In genomic region chr15:99294287-99294686, GRCm38 (mm10) we compare ENCODE assay signal across 8 mouse cellular contexts. TPM values are rescaled to one million over a fixed set of nuclear protein-coding genes. Genes with fewer than 3 reads are reported as not detected.
DNase-seq lines count a peak whose midpoint lies in the region; ATAC-seq and TF ChIP-seq lines count a peak whose summit lies in the region.

No protein-coding gene starts in this region.

- H3K27ac ChIP-seq in heart, embryonic 12.5 days (ENCODE audit: poor library complexity, severe bottlenecking) = peak overlapping the region; percentile 89; the same call in 1 of the 2 replicates
- no peak overlapping the region for H3K27ac ChIP-seq in CH12.LX (ENCODE audit: insufficient read depth, low read depth)
- H3K27ac ChIP-seq in forebrain, embryonic 16.5 days (ENCODE audit: low read length) = peak overlapping the region; percentile 93

- 18% methylated on average over 16 of the region's 16 CpGs for WGBS in heart, embryonic 12.5 days
- 26% methylated on average over 16 of the region's 16 CpGs for WGBS in forebrain, embryonic 16.5 days

- intact Hi-C loops in heart, postnatal 25 days (cut with DNase I) = no loop called here

- no peak for TF ChIP-seq POLR2A in CH12.LX (IDR thresholded peaks at IDR 0.05; ENCODE audit: low read depth, low read length)

- peaks cover 16% of the 10 kb centered on the region for H3K4me1 ChIP-seq in heart, embryonic 12.5 days (replicated peaks)
- peaks cover 3 to 20% of the 10 kb centered on the region in 2 experiments; a peak in 3 of 4 replicates for H3K4me1 ChIP-seq in CH12.LX (ENCODE audit: control insufficient read depth in 1 of 2, insufficient read depth in 2 of 2)
- peaks cover 20% of the 10 kb centered on the region for H3K4me1 ChIP-seq in forebrain, embryonic 16.5 days (replicated peaks; ENCODE audit: control insufficient read depth, insufficient read depth, low read length)
- H3K4me1 ChIP-seq in megakaryocyte, embryonic 14.5 days = peaks cover 19% of the 10 kb centered on the region

- DNase-seq in heart, postnatal 25 days (ENCODE audit: low spot score) = no peak
- peak; percentile 35 for DNase-seq in CH12.LX (ENCODE audit: extremely low read depth)
- no peak for DNase-seq in frontal cortex, postnatal 14 days (ENCODE audit: low spot score in 2 of 2)
- DNase-seq in layer of hippocampus, postnatal 36 days = no peak

- dilution Hi-C loops in CH12.LX (cut with MboI; ENCODE audit: extremely low pct_ligation_motif_present, extremely low pct_unique_long_range_greater_than_20kb, low sequenced_read_pairs) = no loop called here

- peak overlapping the region; percentile 78 for H3K9ac ChIP-seq in heart, embryonic 12.5 days
- peak overlapping the region; percentile 64 for H3K9ac ChIP-seq in CH12.LX (ENCODE audit: insufficient read depth, low read depth)
- peak overlapping the region; percentile 78 for H3K9ac ChIP-seq in forebrain, embryonic 16.5 days (replicated peaks; ENCODE audit: low read depth, low read length)

- ATAC-seq in heart, embryonic 12.5 days (ENCODE audit: insufficient number of reproducible peaks, low FRiP score) = no peak
- no peak for ATAC-seq in forebrain, embryonic 16.5 days
- no peak for ATAC-seq in frontal cortex, adult (ENCODE audit: low TSS enrichment)

- TF ChIP-seq RAD21 in CH12.LX (IDR thresholded peaks at IDR 0.05; ENCODE audit: low read depth, low read length) = no peak

- H3K27me3 ChIP-seq in heart, embryonic 12.5 days (replicated peaks) = no peaks in the 10 kb centered on the region
- peaks cover 34% of the 10 kb centered on the region for H3K27me3 ChIP-seq in CH12.LX (replicated peaks)
- no peaks in the 10 kb centered on the region for H3K27me3 ChIP-seq in forebrain, embryonic 16.5 days (replicated peaks; ENCODE audit: control insufficient read depth, insufficient read depth, low read length)
- peaks cover 20% of the 10 kb centered on the region for H3K27me3 ChIP-seq in megakaryocyte, embryonic 14.5 days (replicated peaks)

- in situ Hi-C loops in CH12.LX (cut with MboI; ENCODE audit: low pct_ligation_motif_present, low pct_unique_long_range_greater_than_20kb, low sequenced_read_pairs) = no loop called here

- no peaks in the 10 kb centered on the region for H3K79me2 ChIP-seq in CH12.LX (replicated peaks; ENCODE audit: control insufficient read depth, extremely low read depth, insufficient read depth, poor library complexity, severe bottlenecking)

- H3K36me3 ChIP-seq in heart, embryonic 12.5 days = no peaks in the 10 kb centered on the region
- peaks cover 0 to 3% of the 10 kb centered on the region in 2 experiments for H3K36me3 ChIP-seq in CH12.LX (replicated peaks in 1 of 2; ENCODE audit: control insufficient read depth in 1 of 2, insufficient read depth in 1 of 2, low read length in 1 of 2)
- H3K36me3 ChIP-seq in forebrain, embryonic 16.5 days (ENCODE audit: control insufficient read depth, insufficient read depth) = no peaks in the 10 kb centered on the region
- H3K36me3 ChIP-seq in megakaryocyte, embryonic 14.5 days (replicated peaks; ENCODE audit: low read length) = no peaks in the 10 kb centered on the region

- no peaks in the 10 kb centered on the region for H3K9me3 ChIP-seq in heart, embryonic 12.5 days (replicated peaks)
- no peaks in the 10 kb centered on the region for H3K9me3 ChIP-seq in CH12.LX (replicated peaks; ENCODE audit: low read length)
- no peaks in the 10 kb centered on the region for H3K9me3 ChIP-seq in forebrain, embryonic 16.5 days (ENCODE audit: control insufficient read depth, low read length)
- H3K9me3 ChIP-seq in megakaryocyte, embryonic 14.5 days = peaks cover 8% of the 10 kb centered on the region; the same call in 1 of the 2 replicates

- peak overlapping the region; percentile 74 for H3K4me3 ChIP-seq in heart, embryonic 12.5 days
- H3K4me3 ChIP-seq in CH12.LX (replicated peaks in 1 of 3; ENCODE audit: low read depth in 2 of 3, low read length in 2 of 3, poor library complexity in 1 of 3) = peak overlapping the region; percentile 48 to 68 (median 58)
- peak overlapping the region; percentile 74 for H3K4me3 ChIP-seq in forebrain, embryonic 16.5 days (replicated peaks; ENCODE audit: low read length)
- peak overlapping the region; percentile 90 for H3K4me3 ChIP-seq in megakaryocyte, embryonic 14.5 days (replicated peaks)

- TF ChIP-seq EP300 in CH12.LX (IDR thresholded peaks at IDR 0.05; ENCODE audit: low read length) = peak; percentile 29

- peak overlapping the region; percentile 83 for H3K4me2 ChIP-seq in heart, embryonic 12.5 days
- H3K4me2 ChIP-seq in CH12.LX (ENCODE audit: insufficient read depth, low read depth, poor library complexity, severe bottlenecking) = peak overlapping the region; percentile 98
- peak overlapping the region; percentile 48 for H3K4me2 ChIP-seq in forebrain, embryonic 16.5 days (ENCODE audit: low read length)

- no peak for TF ChIP-seq CTCF in CH12.LX (conservative IDR thresholded peaks at IDR 0.05 in 1 of 2, IDR thresholded peaks at IDR 0.05 in 1 of 2; ENCODE audit: low read depth in 2 of 2, low read length in 2 of 2)

TF ChIP-seq in CH12.LX, 34 proteins besides CTCF, POLR2A, EP300 and RAD21:
- TF ChIP-seq UBTF (IDR thresholded peaks at IDR 0.05; ENCODE audit: low read depth, low read length) (no peak), JUN (IDR thresholded peaks at IDR 0.05; ENCODE audit: insufficient read depth, low read depth, low read length) (no peak), IRF4 (IDR thresholded peaks at IDR 0.05; ENCODE audit: low read depth, low read length) (no peak), NRF1 (IDR thresholded peaks at IDR 0.05; ENCODE audit: low read depth, low read length) (no peak), NELFE (IDR thresholded peaks at IDR 0.05; ENCODE audit: low read depth, low read length) (no peak), ZNF384 (IDR thresholded peaks at IDR 0.05; ENCODE audit: low read depth, low read length) (no peak), MAZ (IDR thresholded peaks at IDR 0.05; ENCODE audit: low read depth, low read length) (no peak), USF1 (IDR thresholded peaks at IDR 0.05; ENCODE audit: low read depth, low read length) (no peak), TBP (conservative IDR thresholded peaks at IDR 0.05; ENCODE audit: low read depth, low read length) (no peak), SMC3 (IDR thresholded peaks at IDR 0.05; ENCODE audit: low read depth, low read length) (no peak), POLR2AphosphoS2 (IDR thresholded peaks at IDR 0.05; ENCODE audit: low read depth, low read length) (no peak), ZMIZ1 (IDR thresholded peaks at IDR 0.05; ENCODE audit: low read depth, low read length) (no peak), PAX5 (IDR thresholded peaks at IDR 0.05; ENCODE audit: low read length) (no peak), SIN3A (IDR thresholded peaks at IDR 0.05; ENCODE audit: low read length) (peak; percentile 46), MEF2A (IDR thresholded peaks at IDR 0.05; ENCODE audit: borderline replicate concordance, low read depth, low read length) (no peak), KAT2A (IDR thresholded peaks at IDR 0.05; ENCODE audit: insufficient replicate concordance, low read length) (no peak), MAX (IDR thresholded peaks at IDR 0.05; ENCODE audit: low read length) (peak; percentile 49; the same call in 1 of the 2 replicates), MAFK (IDR thresholded peaks at IDR 0.05; ENCODE audit: insufficient replicate concordance, low read length) (no peak), BHLHE40 (IDR thresholded peaks at IDR 0.05; ENCODE audit: low read depth, low read length) (0 out of 2 replicates have a peak, but pooled peaks have one; percentile 12), ETS1 (conservative IDR thresholded peaks at IDR 0.05; ENCODE audit: low read depth, low read length) (no peak), JUND (conservative IDR thresholded peaks at IDR 0.05; ENCODE audit: low read depth, low read length) (no peak), CHD2 (IDR thresholded peaks at IDR 0.05; ENCODE audit: low read length) (no peak)
TF ChIP-seq in CH12.LX: peak in this region for 3.

RNA-seq across cellular contexts. Expression of gene Prpf40b, which starts 0.6 kb away (rescaled TPM):
- polyA plus RNA-seq in heart, embryonic 12.5 days (2016; fragmentation: Nextera tagmentation; extraction: Ambion mirVana) = 44.0 and 44.4 TPM in 2 replicates
- 10 to 100 TPM; 20.2 to 20.7 TPM for total RNA-seq in heart, postnatal 25 days (2021)
- total RNA-seq in CH12.LX (2012; rRNA removed) = 18.8 and 27.9 TPM in 2 replicates
- total RNA-seq in CH12.LX (2014; rRNA removed) = 11.7 and 14.3 TPM in 2 replicates
- polyA plus RNA-seq in CH12.LX (2012; ENCODE audit: insufficient read length, low read depth) = 31.6 and 31.8 TPM in 2 replicates
- polyA plus RNA-seq in forebrain, embryonic 16.5 days (2015; fragmentation: Nextera tagmentation; extraction: Ambion mirVana) = 111 and 129 TPM in 2 replicates
- polyA plus RNA-seq in megakaryocyte, embryonic 14.5 days (2012; ENCODE audit: insufficient read depth, low replicate concordance) = 14.7 and 16.8 TPM in 2 replicates
- total RNA-seq in layer of hippocampus, postnatal 36 days (2021) = 10 to 100 TPM; 96.8 to 98.3 TPM

RNA-seq across cellular contexts. Expression of gene Fam186b, which starts 1.4 kb away (rescaled TPM):
- polyA plus RNA-seq in heart, embryonic 12.5 days (2016; fragmentation: Nextera tagmentation; extraction: Ambion mirVana) = 0.27 and 0.31 TPM in 2 replicates
- not detected for total RNA-seq in heart, postnatal 25 days (2021)
- total RNA-seq in CH12.LX (2012; rRNA removed) (0.04 TPM in 1 of 2 replicates, not detected in the other), CH12.LX (2014; rRNA removed) (not detected in 2 replicates)
- polyA plus RNA-seq in CH12.LX (2012; ENCODE audit: insufficient read length, low read depth) = 0.11 TPM in 1 of 2 replicates, not detected in the other
- 0.42 and 0.50 TPM in 2 replicates for polyA plus RNA-seq in forebrain, embryonic 16.5 days (2015; fragmentation: Nextera tagmentation; extraction: Ambion mirVana)
- not detected in 2 replicates for polyA plus RNA-seq in megakaryocyte, embryonic 14.5 days (2012; ENCODE audit: insufficient read depth, low replicate concordance)
- total RNA-seq in layer of hippocampus, postnatal 36 days (2021) = 1 to 10 TPM; 1.1 to 1.6 TPM

RNA-seq across cellular contexts. Expression of gene Mcrs1, which starts 42.5 kb away (rescaled TPM):
- 143 and 152 TPM in 2 replicates for polyA plus RNA-seq in heart, embryonic 12.5 days (2016; fragmentation: Nextera tagmentation; extraction: Ambion mirVana)
- 10 to 100 TPM; 47.4 to 50.9 TPM for total RNA-seq in heart, postnatal 25 days (2021)
- 83.7 and 85.1 TPM in 2 replicates for total RNA-seq in CH12.LX (2012; rRNA removed)
- total RNA-seq in CH12.LX (2014; rRNA removed) = 94.5 and 105 TPM in 2 replicates
- polyA plus RNA-seq in CH12.LX (2012; ENCODE audit: insufficient read length, low read depth) = 73.4 and 75.9 TPM in 2 replicates
- 207 and 220 TPM in 2 replicates for polyA plus RNA-seq in forebrain, embryonic 16.5 days (2015; fragmentation: Nextera tagmentation; extraction: Ambion mirVana)
- polyA plus RNA-seq in megakaryocyte, embryonic 14.5 days (2012; ENCODE audit: insufficient read depth, low replicate concordance) = 24.2 and 57.0 TPM in 2 replicates
- 10 to 100 TPM; 63.3 to 71.5 TPM for total RNA-seq in layer of hippocampus, postnatal 36 days (2021)

Comparison
In these comparisons a context has a peak if more than half of its experiments do, and no peak if none do; other contexts are left out.
1. H3K4me2 ChIP-seq: peak in every context shown above with its lines; median percentile 98 in CH12.LX; 83 in heart, embryonic 12.5 days; 48 in forebrain, embryonic 16.5 days.